Mouse (Mus musculus): ENCODE data around the gene Susd4.

- no peak for TF ChIP-seq CTCF (IDR thresholded peaks at IDR 0.05; ENCODE audit: control insufficient read depth, insufficient read depth, insufficient replicate concordance, low read depth, low read length)
- TF ChIP-seq POLR2A (IDR thresholded peaks at IDR 0.05; ENCODE audit: control insufficient read depth, low read depth, low read length) = no peak
These were observed 53.4 kb downstream of the Susd4 start for GRCm38 (mm10) chr1:182817106-182817505.

Data from testis, adult 2 months (tissue).